Mouse (Mus musculus) heart, embryonic 16.5 days (tissue): ENCODE measurements around the gene Pdcd1lg2. TPM values are rescaled to one million over a fixed set of nuclear protein-coding genes. Genes with fewer than 3 reads are reported as not detected.

Source experiments
- ATAC-seq: fragments of 200-750 bp; cut with Nextera tagmentation; replicated peaks from 2 replicates; pipeline ENCODE4 v1.8.0; 2017; ENCODE audit warnings: moderate number of reproducible peaks; ENCODE audit not compliant: insufficient read depth, low FRiP score; ENCODE audit errors: extremely low read depth
- H3K27ac ChIP-seq: fragments of 300-500 bp; sonication (generic); 2 replicates; pipeline ENCODE4 v1.5.1; 2014; ENCODE audit warnings: mild to moderate bottlenecking, low read length, control low read depth, moderate library complexity
- H3K27me3 ChIP-seq: fragments of 300-500 bp; sonication (generic); 2 replicates; pipeline ENCODE4 v1.6.1; 2014; ENCODE audit warnings: low read length, mixed read lengths; ENCODE audit not compliant: control insufficient read depth, insufficient read depth
- H3K36me3 ChIP-seq: fragments of 300-500 bp; sonication (generic); 2 replicates; pipeline ENCODE4 v1.6.1; 2014; ENCODE audit not compliant: control insufficient read depth, insufficient read depth
- H3K4me1 ChIP-seq: fragments of 300-500 bp; sonication (generic); 2 replicates; pipeline ENCODE4 v1.6.1; 2014; ENCODE audit warnings: low read length, mixed read lengths; ENCODE audit not compliant: control insufficient read depth, insufficient read depth
- H3K4me2 ChIP-seq: fragments of 300-500 bp; sonication (generic); 2 replicates; pipeline ENCODE4 v1.6.1; 2014; ENCODE audit warnings: low read depth, mild to moderate bottlenecking, control low read depth, low read length
- H3K4me3 ChIP-seq: fragments of 300-500 bp; sonication (generic); 2 replicates; pipeline ENCODE4 v1.5.1; 2014; ENCODE audit warnings: mild to moderate bottlenecking, control low read depth, low read length
- H3K9ac ChIP-seq: fragments of 300-500 bp; sonication (generic); 2 replicates; pipeline ENCODE4 v1.6.1; 2014; ENCODE audit warnings: low read length, control low read depth
- H3K9me3 ChIP-seq: fragments of 300-500 bp; sonication (generic); replicated peaks from 2 replicates; pipeline ENCODE4 v1.6.1; 2016; ENCODE audit warnings: low read length; ENCODE audit not compliant: control insufficient read depth
- WGBS: fragments of 180-500 bp; shearing (Covaris S2); extraction: QIAGEN DNeasy Blood & Tissue Kit; methylation state at CpG from one replicate; pipeline ENCODE4 v1.1.7; 2014; 5-methylcytosine and 5-hydroxymethylcytosine counted together
- polyA plus RNA-seq: library from polyadenylated mRNA; unstranded; fragments of >200 nt; fragmentation: Nextera tagmentation; extraction: Ambion mirVana; gene quantifications from 2 replicates; pipeline ENCODE4 v1.2.1, GENCODE M21; 2015

Gene Pdcd1lg2
- polyA plus RNA-seq, 1 experiment from 2014 or later: 0.41 TPM

GRCm38 (mm10) chr19:29444364-29444763 is 33.6 kb downstream of the Pdcd1lg2 start:
- Histone ChIP-seq H3K27ac (no peak overlapping the region), H3K36me3 (no peaks in the 10 kb centered on the region), H3K4me2 (no peak overlapping the region), H3K4me1 (no peaks in the 10 kb centered on the region), H3K9ac (no peak overlapping the region), H3K27me3 (no peaks in the 10 kb centered on the region), H3K9me3 (peaks cover 2% of the 10 kb centered on the region; the same call in 1 of the 2 replicates), H3K4me3 (no peak overlapping the region)
- no peak for ATAC-seq
- WGBS: 81% methylated on average over 3 of the region's 3 CpGs

DNA sequence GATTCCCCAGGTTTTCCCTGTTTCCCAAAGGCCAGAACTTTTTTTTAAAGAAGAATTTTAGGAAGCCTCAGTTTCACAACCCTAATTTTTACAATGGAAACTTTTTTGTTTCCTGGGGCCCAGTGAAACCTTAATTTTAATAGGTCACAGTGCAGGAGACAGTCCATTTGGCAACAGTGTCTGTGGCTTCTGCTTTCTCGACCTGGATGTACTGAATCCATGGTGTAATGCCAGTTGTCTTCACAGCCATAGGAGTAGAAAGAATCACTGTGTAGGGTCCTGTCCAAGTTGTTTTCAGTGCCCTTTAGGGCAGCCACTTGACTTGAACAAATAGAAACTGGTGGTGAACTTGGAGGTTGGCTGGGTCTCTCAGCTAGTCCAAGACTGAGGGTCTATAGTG is 37.7 kb downstream of the Pdcd1lg2 start:
- 88% methylated on average over 1 of the region's 1 CpGs for WGBS
- ATAC-seq: no peak
- no peak overlapping the region for H3K9ac ChIP-seq

GRCm38 (mm10) chr19:29450376-29450775 is 39.7 kb downstream of the Pdcd1lg2 start:
- Histone ChIP-seq H3K9me3 (no peaks in the 10 kb centered on the region; the same call in 1 of the 2 replicates), H3K4me1 (no peaks in the 10 kb centered on the region), H3K27ac (no peak overlapping the region), H3K4me2 (no peak overlapping the region), H3K27me3 (no peaks in the 10 kb centered on the region), H3K4me3 (no peak overlapping the region), H3K36me3 (no peaks in the 10 kb centered on the region; the same call in 1 of the 2 replicates), H3K9ac (no peak overlapping the region)
- ATAC-seq: no peak
- 76% methylated on average over 8 of the region's 8 CpGs for WGBS

More for the DNA sequence above, 37.7 kb downstream of the Pdcd1lg2 start:
- H3K9me3 ChIP-seq: peaks cover 2% of the 10 kb centered on the region; the same call in 1 of the 2 replicates
- no peak overlapping the region for H3K4me2 ChIP-seq
- no peaks in the 10 kb centered on the region for H3K4me1 ChIP-seq
- no peak overlapping the region for H3K4me3 ChIP-seq
- no peaks in the 10 kb centered on the region for H3K27me3 ChIP-seq
- H3K36me3 ChIP-seq: no peaks in the 10 kb centered on the region; the same call in 1 of the 2 replicates
- H3K27ac ChIP-seq: no peak overlapping the region

GRCm38 (mm10) chr19:29454141-29454601 is 43.5 kb downstream of the Pdcd1lg2 start:
- no peak overlapping the region for H3K27ac ChIP-seq
- peak; percentile 32; the same call in 1 of the 2 replicates for ATAC-seq
- H3K36me3 ChIP-seq: no peaks in the 10 kb centered on the region; the same call in 1 of the 2 replicates
- H3K27me3 ChIP-seq: no peaks in the 10 kb centered on the region
- no peak overlapping the region for H3K4me2 ChIP-seq
- no peak overlapping the region for H3K4me3 ChIP-seq
- WGBS: 67% methylated on average over 10 of the region's 10 CpGs
- no peak overlapping the region for H3K9ac ChIP-seq
- no peaks in the 10 kb centered on the region for H3K4me1 ChIP-seq
- no peaks in the 10 kb centered on the region for H3K9me3 ChIP-seq

DNA sequence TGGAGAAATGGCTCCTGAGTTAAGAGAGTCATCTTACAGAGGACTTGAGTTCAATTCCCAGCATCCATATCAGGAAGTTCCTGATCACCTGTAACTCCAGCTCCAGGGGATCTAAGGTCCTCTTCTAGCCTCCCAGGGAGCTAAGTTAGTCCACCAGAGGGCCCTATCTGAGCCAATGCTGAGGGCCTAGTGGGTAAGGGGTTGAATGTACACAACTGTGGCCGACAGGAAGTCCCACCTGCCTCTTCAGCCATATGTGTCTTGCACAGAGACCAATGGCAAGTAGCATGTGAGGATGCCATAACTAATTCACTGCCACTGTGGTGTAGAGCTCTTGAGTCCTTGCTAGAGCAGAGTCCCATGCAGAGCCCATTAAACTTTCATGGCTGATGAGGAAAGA is 44.4 kb downstream of the Pdcd1lg2 start:
- no peak overlapping the region for H3K9ac ChIP-seq
- no peak overlapping the region for H3K4me2 ChIP-seq
- no peaks in the 10 kb centered on the region for H3K9me3 ChIP-seq
- H3K27me3 ChIP-seq: no peaks in the 10 kb centered on the region
- no peak overlapping the region for H3K27ac ChIP-seq
- 62% methylated on average over 1 of the region's 1 CpGs for WGBS
- H3K4me3 ChIP-seq: no peak overlapping the region
- H3K4me1 ChIP-seq: no peaks in the 10 kb centered on the region
- ATAC-seq: no peak
- no peaks in the 10 kb centered on the region; the same call in 1 of the 2 replicates for H3K36me3 ChIP-seq

DNA sequence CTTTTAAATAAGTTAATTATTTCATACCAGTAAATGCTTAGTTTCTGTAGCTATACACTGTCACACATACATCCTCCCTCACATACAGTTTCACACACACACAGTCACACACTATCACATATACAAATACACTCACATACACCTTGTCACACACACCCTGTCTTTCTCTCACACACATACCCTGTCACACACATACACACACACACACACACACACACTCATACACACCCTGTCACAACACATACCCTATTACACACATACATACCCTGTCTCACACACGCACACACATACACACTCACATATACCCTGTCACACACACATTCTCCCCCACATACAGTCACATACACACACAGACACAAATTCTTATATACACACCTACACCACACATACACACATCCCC is 47.3 kb downstream of the Pdcd1lg2 start:
- Histone ChIP-seq H3K9ac (no peak overlapping the region), H3K9me3 (no peaks in the 10 kb centered on the region), H3K27me3 (no peaks in the 10 kb centered on the region), H3K4me3 (no peak overlapping the region), H3K4me1 (no peaks in the 10 kb centered on the region), H3K36me3 (no peaks in the 10 kb centered on the region), H3K27ac (no peak overlapping the region), H3K4me2 (no peak overlapping the region)
- 87% methylated on average over 1 of the region's 1 CpGs for WGBS
- ATAC-seq: no peak

DNA sequence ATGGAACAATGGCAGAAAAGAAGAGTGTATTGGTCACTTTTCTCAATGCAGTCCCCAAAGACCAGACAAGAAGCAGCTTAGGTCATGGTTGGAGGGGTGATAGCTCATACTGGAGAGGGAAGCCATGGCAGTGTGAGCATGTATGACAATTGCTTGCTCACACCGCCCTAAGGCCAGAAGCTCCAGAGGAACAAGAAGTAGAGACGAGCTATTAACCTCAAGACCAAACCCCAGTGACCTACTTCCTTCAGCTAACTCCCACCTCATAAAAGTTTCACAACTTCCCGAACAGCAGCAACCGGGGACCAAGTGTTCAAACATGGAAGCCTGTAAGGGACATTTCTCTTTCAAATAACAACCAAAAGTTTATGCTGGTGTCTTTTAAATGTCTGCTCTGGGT is 51.7 kb downstream of the Pdcd1lg2 start:
- H3K9me3 ChIP-seq: no peaks in the 10 kb centered on the region
- ATAC-seq: no peak
- no peak overlapping the region for H3K9ac ChIP-seq
- no peak overlapping the region for H3K27ac ChIP-seq
- H3K36me3 ChIP-seq: no peaks in the 10 kb centered on the region
- 79% methylated on average over 4 of the region's 4 CpGs for WGBS
- H3K4me2 ChIP-seq: no peak overlapping the region
- H3K4me1 ChIP-seq: no peaks in the 10 kb centered on the region
- no peak overlapping the region for H3K4me3 ChIP-seq
- H3K27me3 ChIP-seq: no peaks in the 10 kb centered on the region

- H3K27ac ChIP-seq: no peak overlapping the region
- 90% methylated on average over 7 of the region's 7 CpGs for WGBS
- H3K4me1 ChIP-seq: peaks cover 9% of the 10 kb centered on the region
- H3K9me3 ChIP-seq: no peaks in the 10 kb centered on the region
- no peak overlapping the region for H3K9ac ChIP-seq
- no peak overlapping the region for H3K4me3 ChIP-seq
- no peaks in the 10 kb centered on the region for H3K36me3 ChIP-seq
- H3K27me3 ChIP-seq: no peaks in the 10 kb centered on the region
- ATAC-seq: no peak
- no peak overlapping the region for H3K4me2 ChIP-seq
These were observed 53.1 kb downstream of the Pdcd1lg2 start for GRCm38 (mm10) chr19:29463645-29464395.

- H3K4me3 ChIP-seq: no peak overlapping the region
- no peak overlapping the region for H3K4me2 ChIP-seq
- H3K9me3 ChIP-seq: no peaks in the 10 kb centered on the region
- 73% methylated on average over 9 of the region's 9 CpGs for WGBS
- H3K27ac ChIP-seq: no peak overlapping the region
- peaks cover 34% of the 10 kb centered on the region for H3K4me1 ChIP-seq
- H3K36me3 ChIP-seq: no peaks in the 10 kb centered on the region
- H3K27me3 ChIP-seq: no peaks in the 10 kb centered on the region
- no peak for ATAC-seq
- no peak overlapping the region for H3K9ac ChIP-seq
These were observed 56.1 kb downstream of the Pdcd1lg2 start for GRCm38 (mm10) chr19:29466819-29467218.
